Mouse (Mus musculus): ENCODE results near the gene Usb1.

GRCm38 (mm10) chr8:95387221-95387620 lies 55.1 kb downstream of the Usb1 start:
- TF ChIP-seq CTCF (conservative IDR thresholded peaks at IDR 0.05; ENCODE audit: low read length) = no peak
- no peak for TF ChIP-seq POU5F1 (IDR thresholded peaks at IDR 0.05; ENCODE audit: borderline replicate concordance, low read length)
- TF ChIP-seq NANOG (IDR thresholded peaks at IDR 0.05; ENCODE audit: borderline replicate concordance, low read length) = no peak
